Mouse (Mus musculus) MEL (cell line): ENCODE results near the gene Mesd. TPM values are rescaled to one million over a fixed set of nuclear protein-coding genes. Genes with fewer than 3 reads are reported as not detected.

Experiments used
- DNase-seq: peaks from one replicate; pipeline ENCODE4 v3.0.0; 2011; ENCODE audit warnings: low read depth, low spot score
- H3K27ac ChIP-seq: 2 replicates; pipeline ENCODE4 v1.5.1; 2012; ENCODE audit warnings: low read depth, mild to moderate bottlenecking, control low read depth, low read length, moderate library complexity; ENCODE audit not compliant: control insufficient read depth
- H3K27me3 ChIP-seq, 2 experiments: fragments of 150-350 bp in 1 of 2; sonication (generic) in 1 of 2; 2 replicates each; pipeline ENCODE4 v1.6.1; 2012; ENCODE audit warnings: low read length in 2 of 2, mild to moderate bottlenecking in 2 of 2, improper control_type of control experiment in 1 of 2, moderate library complexity in 1 of 2; ENCODE audit not compliant: insufficient read depth in 2 of 2, control insufficient read depth in 1 of 2
- H3K36me3 ChIP-seq, 2 experiments: 2 replicates each; pipeline ENCODE4 v1.6.1; 2012 to 2014; ENCODE audit warnings: low read length in 2 of 2, improper control_type of control experiment in 1 of 2, inconsistent platforms in 1 of 2, mild to moderate bottlenecking in 1 of 2; ENCODE audit not compliant: insufficient read depth in 2 of 2, control insufficient read depth in 1 of 2
- H3K4me1 ChIP-seq, 2 experiments: fragments of 150-350 bp in 1 of 2; sonication (generic) in 1 of 2; 2 replicates each; pipeline ENCODE4 v1.6.1; 2012; ENCODE audit warnings: low read length in 2 of 2, improper control_type of control experiment in 1 of 2, mild to moderate bottlenecking in 1 of 2; ENCODE audit not compliant: insufficient read depth in 2 of 2, control insufficient read depth in 1 of 2
- H3K4me3 ChIP-seq, 2 experiments: fragments of 150-350 bp in 1 of 2; sonication (generic) in 1 of 2; 2 replicates each; pipeline ENCODE4 v1.5.1; 2012; ENCODE audit warnings: low read depth in 2 of 2, low read length in 2 of 2, mild to moderate bottlenecking in 2 of 2, moderate library complexity in 2 of 2, control low read depth in 1 of 2, improper control_type of control experiment in 1 of 2; ENCODE audit not compliant: control insufficient read depth in 1 of 2, insufficient read depth in 1 of 2
- H3K79me2 ChIP-seq: 2 replicates; pipeline ENCODE4 v1.6.1; 2012; ENCODE audit warnings: mild to moderate bottlenecking, low read length, moderate library complexity; ENCODE audit not compliant: control insufficient read depth, poor library complexity, insufficient read depth
- H3K9ac ChIP-seq: 2 replicates; pipeline ENCODE4 v1.6.1; 2012; ENCODE audit warnings: low read depth, mild to moderate bottlenecking, control low read depth, low read length, moderate library complexity; ENCODE audit not compliant: control insufficient read depth, poor library complexity, severe bottlenecking
- H3K9me3 ChIP-seq: fragments of 150-350 bp; sonication (generic); replicated peaks from 2 replicates; pipeline ENCODE4 v1.6.1; 2012; ENCODE audit warnings: mild to moderate bottlenecking, low read length, improper control_type of control experiment, moderate library complexity; ENCODE audit not compliant: insufficient read depth
- CTCF ChIP-seq, 3 experiments: IDR thresholded peaks in 2 of 3; conservative IDR thresholded peaks in 1 of 3; 2 replicates each; pipeline ENCODE4 v1.5.1; 2011 to 2012; ENCODE audit warnings: low read length in 3 of 3, low read depth in 2 of 3, mild to moderate bottlenecking in 2 of 3, improper control_type of control experiment in 1 of 3, inconsistent platforms in 1 of 3, mixed read lengths in 1 of 3, moderate library complexity in 1 of 3; ENCODE audit not compliant: control insufficient read depth in 1 of 3, insufficient read depth in 1 of 3, poor library complexity in 1 of 3, severe bottlenecking in 1 of 3
- ELF1 ChIP-seq: IDR thresholded peaks from 2 replicates; pipeline ENCODE4 v1.6.1; 2014; ENCODE audit warnings: low read depth, mild to moderate bottlenecking, inconsistent platforms, low read length, improper control_type of control experiment, moderate library complexity
- EP300 ChIP-seq, 2 experiments: IDR thresholded peaks; 2 replicates each; pipeline ENCODE4 v1.6.1; 2011; ENCODE audit warnings: improper control_type of control experiment in 2 of 2, low read length in 2 of 2, low read depth in 1 of 2, mild to moderate bottlenecking in 1 of 2
- HCFC1 ChIP-seq: IDR thresholded peaks from 2 replicates; pipeline ENCODE4 v1.6.1; 2012; ENCODE audit warnings: low read depth, mild to moderate bottlenecking, inconsistent platforms, low read length, improper control_type of control experiment, moderate library complexity
- JUND ChIP-seq: IDR thresholded peaks from 2 replicates; pipeline ENCODE4 v1.6.1; 2011; ENCODE audit warnings: low read depth, mild to moderate bottlenecking, improper control_type of control experiment, low read length
- MAX ChIP-seq: IDR thresholded peaks from 2 replicates; pipeline ENCODE4 v1.6.1; 2011; ENCODE audit warnings: low read length, improper control_type of control experiment
- MEF2A ChIP-seq: IDR thresholded peaks from 2 replicates; pipeline ENCODE4 v1.6.1; 2014; ENCODE audit warnings: low read depth, mild to moderate bottlenecking, inconsistent platforms, low read length, improper control_type of control experiment; ENCODE audit not compliant: poor library complexity, insufficient replicate concordance, severe bottlenecking; ENCODE audit errors: extremely low read depth
- MYC ChIP-seq: IDR thresholded peaks from 2 replicates; pipeline ENCODE4 v1.6.1; 2011; ENCODE audit warnings: low read depth, mild to moderate bottlenecking, low read length, improper control_type of control experiment, moderate library complexity
- NELFE ChIP-seq: IDR thresholded peaks from 2 replicates; pipeline ENCODE4 v1.6.1; 2011; ENCODE audit warnings: low read depth, low read length, improper control_type of control experiment
- NRF1 ChIP-seq: IDR thresholded peaks from 2 replicates; pipeline ENCODE4 v1.6.1; 2014; ENCODE audit warnings: low read depth, mild to moderate bottlenecking, inconsistent platforms, low read length, improper control_type of control experiment, moderate library complexity; ENCODE audit not compliant: poor library complexity, insufficient read depth, severe bottlenecking
- POLR2AphosphoS2 ChIP-seq: IDR thresholded peaks from 2 replicates; pipeline ENCODE4 v1.6.1; 2011; ENCODE audit warnings: low read length, improper control_type of control experiment
- POLR2AphosphoS5 ChIP-seq: IDR thresholded peaks from 2 replicates; pipeline ENCODE4 v1.6.1; 2012; ENCODE audit warnings: low read depth, borderline replicate concordance, mild to moderate bottlenecking, inconsistent platforms, low read length, moderate library complexity, mixed read lengths
- RAD21 ChIP-seq: IDR thresholded peaks from 2 replicates; pipeline ENCODE4 v1.6.1; 2011; ENCODE audit warnings: mild to moderate bottlenecking, low read depth, low read length, improper control_type of control experiment
- RCOR1 ChIP-seq: IDR thresholded peaks from 2 replicates; pipeline ENCODE4 v1.6.1; 2012; ENCODE audit warnings: low read depth, mild to moderate bottlenecking, inconsistent platforms, low read length, improper control_type of control experiment
- SMC3 ChIP-seq: IDR thresholded peaks from 2 replicates; pipeline ENCODE4 v1.6.1; 2011; ENCODE audit warnings: low read depth, low read length, improper control_type of control experiment
- UBTF ChIP-seq: IDR thresholded peaks from 2 replicates; pipeline ENCODE4 v1.6.1; 2012; ENCODE audit warnings: low read depth, mild to moderate bottlenecking, inconsistent platforms, low read length, improper control_type of control experiment, moderate library complexity, borderline replicate concordance; ENCODE audit not compliant: insufficient read depth
- USF1 ChIP-seq: IDR thresholded peaks from 2 replicates; pipeline ENCODE4 v1.6.1; 2014; ENCODE audit warnings: low read depth, mild to moderate bottlenecking, inconsistent platforms, low read length, improper control_type of control experiment, moderate library complexity
- USF2 ChIP-seq, 2 experiments: IDR thresholded peaks; 2 replicates each; pipeline ENCODE4 v1.6.1; 2011 to 2012; ENCODE audit warnings: improper control_type of control experiment in 2 of 2, low read length in 2 of 2, borderline replicate concordance in 1 of 2, inconsistent platforms in 1 of 2, low read depth in 1 of 2, mild to moderate bottlenecking in 1 of 2; ENCODE audit not compliant: insufficient read depth in 1 of 2
- ZC3H11A ChIP-seq: IDR thresholded peaks from 2 replicates; pipeline ENCODE4 v1.6.1; 2012; ENCODE audit warnings: low read depth, mild to moderate bottlenecking, inconsistent platforms, low read length, improper control_type of control experiment
- ZNF384 ChIP-seq: IDR thresholded peaks from 2 replicates; pipeline ENCODE4 v1.6.1; 2012; ENCODE audit warnings: low read depth, mild to moderate bottlenecking, inconsistent platforms, low read length, improper control_type of control experiment
- polyA plus RNA-seq, 2 experiments: library from polyadenylated mRNA; stranded (reverse) in 1 of 2; unstranded in 1 of 2; fragments of >175 nt in 1 of 2; fragments of >200 nt in 1 of 2; gene quantifications; 2 replicates each; pipeline versions ENCODE4 v1.2.1 to v1.2.4; 2012; ENCODE audit warnings: low replicate concordance in 2 of 2, low read depth in 1 of 2; ENCODE audit not compliant: insufficient read length in 2 of 2, insufficient read depth in 1 of 2, missing spikeins in 1 of 2
- total RNA-seq: library from RNA; depleted of rRNA; stranded (reverse); fragments of 300-350 nt; gene quantifications from 2 replicates; pipeline ENCODE4 v1.2.3, GENCODE M21; 2012

Mesd gene
- total and polyA plus RNA-seq, 3 experiments: 64.5 to 135 (median 83.3) TPM

DNA sequence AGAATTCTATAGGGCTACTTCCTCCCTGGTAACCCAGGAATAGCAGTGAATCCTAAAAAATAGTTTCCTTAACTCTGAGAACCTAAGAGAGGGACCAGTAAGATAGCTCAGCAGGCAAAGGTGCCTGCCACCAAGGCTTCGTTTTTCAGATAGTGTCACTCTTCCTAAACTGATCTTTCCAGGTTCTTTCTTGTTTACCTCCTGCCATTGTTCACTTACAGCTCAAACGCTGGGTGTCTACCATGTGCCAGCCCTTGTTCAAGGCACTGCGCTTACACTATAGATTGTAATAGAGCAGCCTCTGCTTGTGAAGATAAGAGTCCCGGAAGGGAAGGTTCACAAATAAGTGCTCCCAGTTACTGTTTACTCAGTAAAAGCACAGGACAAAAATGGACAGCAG, 1.6 kb downstream of the Mesd start (continued):
- TF ChIP-seq NRF1: no peak
- TF ChIP-seq POLR2AphosphoS2: no peak
- TF ChIP-seq, all 39 proteins: peak for 18

DNA sequence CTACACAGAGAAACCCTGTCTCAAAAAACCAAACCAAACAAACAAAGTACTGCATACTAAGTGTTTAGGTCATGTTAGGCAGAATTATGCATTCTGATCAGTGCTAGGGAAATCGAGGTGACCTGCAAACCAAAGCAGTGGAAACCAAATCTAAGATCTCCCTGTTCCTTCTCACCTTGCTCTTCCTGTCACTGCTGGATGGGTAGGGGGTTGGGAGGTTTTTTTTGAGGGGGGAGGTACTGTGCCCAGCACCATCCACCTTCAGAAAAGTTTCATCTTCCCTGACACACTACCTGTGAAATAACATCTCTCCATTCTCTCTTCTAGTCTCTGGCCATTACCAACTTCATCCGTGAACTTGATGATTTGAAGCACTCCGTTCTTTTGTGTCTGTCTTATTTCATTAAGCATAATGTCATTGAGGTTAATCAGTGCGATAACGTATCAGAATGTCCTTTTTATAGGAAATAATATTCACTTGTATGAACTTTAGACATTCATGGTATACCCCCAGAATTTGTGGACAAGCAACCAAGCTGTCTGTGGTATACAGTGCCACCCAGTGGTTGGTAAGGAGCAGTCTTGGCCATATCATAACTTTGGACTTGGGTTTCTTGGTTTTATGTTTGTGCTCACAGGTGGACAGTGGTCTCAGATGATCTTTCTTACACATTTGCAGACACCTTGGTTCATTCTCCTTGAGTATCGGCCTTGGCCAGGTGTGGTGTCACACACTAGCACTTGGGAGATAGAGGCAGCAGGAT, 2.3 kb downstream of the Mesd start:
- Histone ChIP-seq H3K9me3 (no peaks in the 10 kb centered on the region), H3K27ac (peak overlapping the region; percentile 98), H3K9ac (no peak overlapping the region), H3K4me3 (no peak overlapping the region), H3K27me3 (no peaks in the 10 kb centered on the region), H3K4me1 (peaks cover 12 to 24% of the 10 kb centered on the region in 2 experiments), H3K36me3 (peaks cover 0 to 22% of the 10 kb centered on the region in 2 experiments; a peak in 2 of 4 replicates), H3K79me2 (peaks cover 26% of the 10 kb centered on the region)
- TF ChIP-seq ZNF384 (no peak), NELFE (no peak), ELF1 (no peak), HCFC1 (0 out of 2 replicates have a peak, but pooled peaks have one; percentile 18), EP300 (IDR thresholded peaks at IDR 0.05; ENCODE audit: low read depth in 1 of 2, low read length in 2 of 2) (no peak), MYC (no peak), CTCF (IDR thresholded peaks at IDR 0.05 in 2 of 3, conservative IDR thresholded peaks at IDR 0.05 in 1 of 3; ENCODE audit: control insufficient read depth in 1 of 3, insufficient read depth in 1 of 3, low read depth in 2 of 3, low read length in 3 of 3, poor library complexity in 1 of 3, severe bottlenecking in 1 of 3) (peak; percentile 51 to 67 (median 53)), ZC3H11A (peak; percentile 25; the same call in 1 of the 2 replicates), JUND (no peak), MAX (no peak), USF1 (no peak), RCOR1 (no peak), MEF2A (no peak), USF2 (IDR thresholded peaks at IDR 0.05; ENCODE audit: borderline replicate concordance in 1 of 2, insufficient read depth in 1 of 2, low read depth in 1 of 2, low read length in 2 of 2) (no peak), UBTF (no peak), RAD21 (peak; percentile 66), SMC3 (peak; percentile 42), POLR2AphosphoS5 (no peak)
- peak; percentile 64 for DNase-seq
